Mouse (Mus musculus) lung, embryonic 14.5 days (tissue): ENCODE results near the gene Elf2. TPM values are rescaled to one million over a fixed set of nuclear protein-coding genes. Genes with fewer than 3 reads are reported as not detected.

ENCODE experiments used
- ATAC-seq: fragments of 200-750 bp; cut with Nextera tagmentation; 2 replicates; pipeline ENCODE4 v1.8.0; 2017; ENCODE audit warnings: mild to moderate bottlenecking, moderate TSS enrichment, moderate library complexity; ENCODE audit not compliant: insufficient read depth
- DNase-seq: peaks from one replicate; pipeline ENCODE4 v3.0.0-alpha.2; 2015
- H3K27ac ChIP-seq: fragments of 300-500 bp; sonication (generic); 2 replicates; pipeline ENCODE4 v1.5.1; 2014; ENCODE audit warnings: low read depth, mild to moderate bottlenecking, moderate library complexity
- H3K27me3 ChIP-seq: fragments of 300-500 bp; sonication (generic); 2 replicates; pipeline ENCODE4 v1.6.1; 2014; ENCODE audit warnings: low read length, control low read depth; ENCODE audit not compliant: insufficient read depth
- H3K36me3 ChIP-seq: fragments of 300-500 bp; sonication (generic); 2 replicates; pipeline ENCODE4 v1.6.1; 2014; ENCODE audit warnings: control low read depth; ENCODE audit not compliant: insufficient read depth
- H3K4me1 ChIP-seq: fragments of 300-500 bp; sonication (generic); 2 replicates; pipeline ENCODE4 v1.6.1; 2014; ENCODE audit warnings: antibody characterized with exemption, control low read depth; ENCODE audit not compliant: insufficient read depth
- H3K4me2 ChIP-seq: fragments of 300-500 bp; sonication (generic); 2 replicates; pipeline ENCODE4 v1.6.1; 2014; ENCODE audit warnings: mild to moderate bottlenecking
- H3K4me3 ChIP-seq: fragments of 300-500 bp; sonication (generic); 2 replicates; pipeline ENCODE4 v1.5.1; 2014; ENCODE audit warnings: low read depth, low read length
- H3K9ac ChIP-seq: fragments of 300-500 bp; sonication (generic); 2 replicates; pipeline ENCODE4 v1.6.1; 2014
- H3K9me3 ChIP-seq: fragments of 300-500 bp; sonication (generic); 2 replicates; pipeline ENCODE4 v1.6.1; 2016; ENCODE audit warnings: low read depth, low read length, control low read depth
- CTCF ChIP-seq: IDR thresholded peaks from 2 replicates; pipeline ENCODE4 v1.5.1; 2016; ENCODE audit warnings: antibody characterized with exemption, low read depth
- WGBS: fragments of 180-500 bp; shearing (Covaris S2); extraction: QIAGEN DNeasy Blood & Tissue Kit; methylation state at CpG from one replicate; pipeline ENCODE4 v1.1.7; 2014; 5-methylcytosine and 5-hydroxymethylcytosine counted together
- polyA plus RNA-seq: library from polyadenylated mRNA; unstranded; fragments of >200 nt; fragmentation: Nextera tagmentation; extraction: Ambion mirVana; gene quantifications from 2 replicates; pipeline ENCODE4 v1.2.1, GENCODE M21; 2014

Elf2 gene
- polyA plus RNA-seq, 1 experiment from 2014 or later, result 60.8 TPM

DNA sequence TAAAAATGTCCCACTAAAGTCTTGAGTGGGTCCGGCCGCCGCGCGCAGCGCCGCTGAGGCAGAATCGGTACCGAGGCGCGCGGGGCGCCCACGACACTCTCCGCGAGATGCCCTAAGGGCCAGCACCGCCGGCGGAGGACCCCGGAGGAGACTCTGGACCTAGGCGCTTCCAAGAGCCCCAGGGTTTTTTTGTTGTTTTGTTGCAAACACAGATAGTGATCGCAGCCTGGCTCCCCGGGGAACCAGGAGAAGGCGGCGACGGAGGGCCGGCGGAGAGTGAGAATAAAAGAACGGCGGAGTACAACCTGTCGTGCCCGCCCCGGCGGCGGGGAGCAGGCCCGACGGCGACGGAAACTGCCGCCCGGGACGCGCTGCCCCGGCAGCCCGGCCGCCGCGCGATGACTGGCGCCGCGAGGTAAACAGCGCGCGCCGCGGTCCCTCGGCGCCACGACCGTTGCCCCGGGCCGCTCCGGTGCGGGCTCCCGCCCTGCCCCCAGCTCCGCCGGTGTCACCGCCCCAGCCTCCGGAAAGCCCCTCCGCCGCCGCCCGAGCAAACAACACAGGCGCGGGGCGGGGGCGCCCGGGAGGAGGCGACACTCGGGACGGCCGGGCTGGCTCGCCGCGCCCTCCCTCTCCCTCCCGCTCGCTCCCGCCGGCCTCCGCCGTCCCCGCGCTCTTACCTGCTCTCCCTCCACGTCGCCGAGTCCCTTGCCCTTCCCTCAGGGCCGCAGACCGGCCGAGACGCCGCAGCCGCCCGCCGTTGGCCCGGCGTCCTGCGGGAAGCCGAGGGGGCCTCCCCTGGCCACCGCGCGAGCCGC lies 520 bp downstream of the Elf2 start:
- WGBS, result under 1% methylated on average over 92 of the region's 113 CpGs
- peak; percentile 50 for DNase-seq

DNA sequence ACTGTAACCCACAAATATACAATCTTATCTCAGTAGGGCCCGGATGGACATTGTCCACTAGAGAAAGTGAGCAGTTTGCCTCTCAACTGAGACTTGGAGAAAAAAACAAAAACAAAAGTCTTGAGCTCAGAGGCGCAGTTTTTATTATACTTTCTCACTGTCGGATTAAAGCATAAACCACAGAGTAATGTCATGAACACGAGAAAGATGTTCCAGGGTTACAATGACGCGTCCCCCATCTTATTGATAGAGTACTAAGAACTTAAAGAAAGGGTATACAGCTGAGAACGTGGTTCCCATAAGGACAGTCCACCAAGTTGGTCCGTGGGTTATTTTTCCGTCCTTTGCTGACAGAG lies 1.1 kb downstream of the Elf2 start:
- Histone ChIP-seq H3K36me3 (no peaks in the 10 kb centered on the region), H3K27ac (peak overlapping the region; percentile 97), H3K27me3 (no peaks in the 10 kb centered on the region), H3K4me3 (peak overlapping the region; percentile 96), H3K4me1 (no peaks in the 10 kb centered on the region), H3K4me2 (peak overlapping the region; percentile 92), H3K9me3 (no peaks in the 10 kb centered on the region), H3K9ac (peak overlapping the region; percentile 92)
- ATAC-seq, result no peak
- WGBS, result 2% methylated on average over 9 of the region's 9 CpGs
- no peak for DNase-seq
- no peak for TF ChIP-seq CTCF

More for the DNA sequence above, 520 bp downstream of the Elf2 start:
- H3K4me1 ChIP-seq, result no peaks in the 10 kb centered on the region
- no peaks in the 10 kb centered on the region for H3K27me3 ChIP-seq
- H3K27ac ChIP-seq, result peak overlapping the region; percentile 97
- peak overlapping the region; percentile 96 for H3K4me3 ChIP-seq
- H3K4me2 ChIP-seq, result peak overlapping the region; percentile 92
- no peaks in the 10 kb centered on the region for H3K9me3 ChIP-seq
- no peaks in the 10 kb centered on the region for H3K36me3 ChIP-seq
- no peak for TF ChIP-seq CTCF
- ATAC-seq, result peak; percentile 37
- H3K9ac ChIP-seq, result peak overlapping the region; percentile 92

DNA sequence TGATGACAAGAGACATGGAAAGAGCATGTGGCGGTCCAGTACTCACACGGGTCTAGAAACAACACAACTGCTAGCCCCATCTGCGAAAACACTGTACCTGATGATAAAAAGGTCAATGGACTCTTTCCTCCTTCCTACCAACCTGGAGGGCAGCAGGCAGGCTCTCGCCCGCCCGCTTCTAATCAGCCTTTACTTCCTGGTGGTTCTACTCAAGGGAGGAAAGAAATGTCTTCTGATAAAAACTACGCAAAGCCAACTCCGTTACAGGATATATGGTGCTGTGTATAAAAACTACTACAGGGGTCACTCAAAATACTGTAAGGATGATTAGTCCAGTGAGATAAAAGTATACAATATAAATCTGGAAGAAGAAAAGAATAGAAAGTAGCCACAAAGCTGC lies 5.1 kb downstream of the Elf2 start:
- Histone ChIP-seq H3K4me1 (no peaks in the 10 kb centered on the region), H3K4me3 (no peak overlapping the region), H3K27ac (no peak overlapping the region), H3K9ac (no peak overlapping the region), H3K4me2 (no peak overlapping the region), H3K9me3 (no peaks in the 10 kb centered on the region), H3K36me3 (no peaks in the 10 kb centered on the region), H3K27me3 (no peaks in the 10 kb centered on the region)
- no peak for DNase-seq
- ATAC-seq, result no peak
- WGBS, result 79% methylated on average over 8 of the region's 8 CpGs
- no peak for TF ChIP-seq CTCF

DNA sequence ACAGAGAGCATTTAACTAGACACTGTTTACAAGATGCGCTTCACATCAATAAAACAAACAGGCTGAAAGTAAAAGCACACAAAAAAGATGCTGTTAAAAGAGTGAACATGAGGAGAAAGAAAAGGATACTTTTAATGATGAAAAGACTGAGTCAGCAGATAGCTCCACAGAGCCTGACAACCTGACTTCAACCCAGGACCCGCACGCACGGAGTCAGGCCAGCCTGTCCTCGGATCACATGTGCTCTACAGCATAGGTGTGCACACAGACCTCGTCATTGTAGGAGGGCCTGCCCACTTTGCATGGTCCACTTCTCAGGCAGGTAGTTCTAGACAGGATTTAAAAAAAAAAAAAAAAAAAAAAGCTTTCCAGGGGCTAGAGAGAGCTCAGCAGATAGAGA lies 6.5 kb downstream of the Elf2 start:
- no peak for ATAC-seq
- no peak overlapping the region for H3K9ac ChIP-seq
- DNase-seq, result no peak
- H3K4me3 ChIP-seq, result no peak overlapping the region
- H3K36me3 ChIP-seq, result no peaks in the 10 kb centered on the region
- no peak for TF ChIP-seq CTCF
- no peaks in the 10 kb centered on the region for H3K27me3 ChIP-seq
- H3K4me2 ChIP-seq, result no peak overlapping the region
- H3K9me3 ChIP-seq, result no peaks in the 10 kb centered on the region
- H3K27ac ChIP-seq, result no peak overlapping the region
- WGBS, result 60% methylated on average over 6 of the region's 6 CpGs
- no peaks in the 10 kb centered on the region for H3K4me1 ChIP-seq

DNA sequence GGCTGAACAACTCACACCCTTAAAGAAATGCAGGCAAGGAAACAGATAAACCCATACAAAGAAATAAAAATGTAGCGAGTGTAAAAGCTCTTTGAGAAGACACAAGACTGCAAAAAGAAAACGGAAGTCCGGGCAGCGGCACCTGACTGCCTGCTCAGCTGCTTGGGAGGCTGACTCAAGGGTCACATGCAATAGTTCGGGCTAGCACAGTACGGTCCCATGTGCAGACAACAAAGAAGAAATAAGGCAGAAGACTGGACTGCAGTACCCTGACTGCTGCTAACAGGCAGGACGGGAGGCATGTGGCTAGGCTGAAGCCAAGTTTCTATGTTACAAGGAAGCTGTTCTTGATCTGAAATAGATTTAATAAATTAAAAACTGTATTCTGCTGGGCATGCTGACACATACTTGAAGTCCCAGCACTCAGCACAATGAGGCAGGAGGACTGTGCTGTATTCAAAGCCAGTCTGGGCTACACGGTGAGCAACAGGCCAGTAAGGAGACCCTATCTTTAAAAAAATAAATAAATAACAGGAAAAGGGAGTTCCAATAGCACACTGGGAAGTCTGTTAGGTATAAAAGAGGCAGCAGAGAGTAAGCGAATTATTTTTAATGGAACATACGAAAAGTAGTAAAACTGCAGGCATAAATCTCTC lies 7.1 kb downstream of the Elf2 start:
- peak overlapping the region; percentile 1; the same call in 1 of the 2 replicates for H3K27ac ChIP-seq
- no peaks in the 10 kb centered on the region for H3K9me3 ChIP-seq
- H3K4me1 ChIP-seq, result no peaks in the 10 kb centered on the region
- 32% methylated on average over 10 of the region's 10 CpGs for WGBS
- peak; percentile 76 for ATAC-seq
- no peaks in the 10 kb centered on the region for H3K36me3 ChIP-seq
- DNase-seq, result peak; percentile 42
- 0 out of 2 replicates have a peak overlapping the region, but pooled peaks have one; percentile 2 for H3K9ac ChIP-seq
- H3K4me3 ChIP-seq, result no peak overlapping the region
- no peak for TF ChIP-seq CTCF
- H3K4me2 ChIP-seq, result peak overlapping the region; percentile 47
- no peaks in the 10 kb centered on the region for H3K27me3 ChIP-seq

DNA sequence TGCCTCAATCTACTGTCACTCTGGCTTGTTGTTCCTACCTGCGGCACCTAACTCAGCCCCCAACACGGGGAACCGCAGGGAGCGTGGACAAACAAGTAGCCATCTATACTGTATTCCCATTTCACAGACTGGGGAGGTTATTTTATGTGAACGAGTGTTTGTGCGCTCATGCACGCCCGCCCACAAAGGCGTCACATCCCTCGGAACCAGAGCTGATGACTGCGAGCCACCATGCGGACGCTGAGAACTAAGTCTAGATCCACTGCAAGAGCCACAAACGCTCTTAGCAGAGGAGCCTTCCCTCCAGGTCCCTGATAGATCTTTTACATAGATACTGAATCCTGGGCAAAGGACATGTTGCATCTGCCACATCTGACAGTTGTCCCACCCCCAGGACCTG lies 10.4 kb downstream of the Elf2 start:
- TF ChIP-seq CTCF, result no peak
- no peak overlapping the region for H3K4me3 ChIP-seq
- H3K4me2 ChIP-seq, result no peak overlapping the region
- no peak for ATAC-seq
- no peak for DNase-seq
- no peak overlapping the region for H3K27ac ChIP-seq
- no peaks in the 10 kb centered on the region for H3K27me3 ChIP-seq
- 83% methylated on average over 14 of the region's 14 CpGs for WGBS
- H3K36me3 ChIP-seq, result no peaks in the 10 kb centered on the region
- no peaks in the 10 kb centered on the region; the same call in 1 of the 2 replicates for H3K4me1 ChIP-seq
- no peaks in the 10 kb centered on the region; the same call in 1 of the 2 replicates for H3K9me3 ChIP-seq
- no peak overlapping the region for H3K9ac ChIP-seq

DNA sequence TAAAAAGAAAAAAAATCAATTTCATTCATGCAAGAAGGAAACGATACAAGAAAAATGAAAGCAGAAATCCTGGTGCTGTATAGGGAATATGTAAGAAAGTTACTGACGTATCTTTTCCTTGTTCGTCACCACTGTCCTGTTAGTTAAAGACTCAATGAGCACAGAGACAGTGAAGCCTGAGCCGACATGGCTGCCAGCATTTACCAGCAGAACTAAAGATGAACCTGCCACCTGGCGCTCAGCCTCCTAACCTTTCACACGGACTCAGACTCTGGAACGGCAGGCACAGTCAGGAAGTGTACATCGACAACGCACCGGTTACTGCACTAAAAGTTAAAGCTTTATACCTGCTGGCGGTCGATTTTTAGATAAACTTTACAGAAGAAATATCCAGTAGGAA lies 11.9 kb downstream of the Elf2 start:
- Histone ChIP-seq H3K36me3 (0 out of 2 replicates have a peak, but pooled peaks cover 4% of the 10 kb centered on the region), H3K9me3 (no peaks in the 10 kb centered on the region; the same call in 1 of the 2 replicates), H3K4me3 (no peak overlapping the region), H3K27me3 (no peaks in the 10 kb centered on the region), H3K4me2 (no peak overlapping the region), H3K9ac (no peak overlapping the region), H3K4me1 (no peaks in the 10 kb centered on the region; the same call in 1 of the 2 replicates), H3K27ac (no peak overlapping the region)
- DNase-seq, result no peak
- WGBS, result 83% methylated on average over 12 of the region's 12 CpGs
- TF ChIP-seq CTCF, result no peak
- no peak for ATAC-seq
